Mouse (Mus musculus) cerebral cortex, adult 2 months (tissue): Measurements from ENCODE around the gene Phf13.

Experiments used
- WGBS: fragments of 180-500 bp; shearing (Covaris S2); methylation state at CpG from one replicate; pipeline ENCODE4 v1.1.7; 2018; 5-methylcytosine and 5-hydroxymethylcytosine counted together

The Phf13 gene

GRCm38 (mm10) chr4:151948497-151949471, 47.3 kb downstream of the Phf13 start:
- 79% methylated on average over 14 of the region's 14 CpGs for WGBS

- WGBS = 93% methylated on average over 11 of the region's 11 CpGs
Observed at GRCm38 (mm10) chr4:151946211-151946610, 49.8 kb downstream of the Phf13 start.
